Mouse (Mus musculus): ENCODE data around the gene Sorl1. TPM values are rescaled to one million over a fixed set of nuclear protein-coding genes. Genes with fewer than 3 reads are reported as not detected.
A peak's percentile ranks its signal among the peaks of the same experiment; 100 is the strongest.

The Sorl1 gene
- total and polyA plus RNA-seq, 2 experiments from 2014 or later: 1.1 to 12.9 TPM

DNA sequence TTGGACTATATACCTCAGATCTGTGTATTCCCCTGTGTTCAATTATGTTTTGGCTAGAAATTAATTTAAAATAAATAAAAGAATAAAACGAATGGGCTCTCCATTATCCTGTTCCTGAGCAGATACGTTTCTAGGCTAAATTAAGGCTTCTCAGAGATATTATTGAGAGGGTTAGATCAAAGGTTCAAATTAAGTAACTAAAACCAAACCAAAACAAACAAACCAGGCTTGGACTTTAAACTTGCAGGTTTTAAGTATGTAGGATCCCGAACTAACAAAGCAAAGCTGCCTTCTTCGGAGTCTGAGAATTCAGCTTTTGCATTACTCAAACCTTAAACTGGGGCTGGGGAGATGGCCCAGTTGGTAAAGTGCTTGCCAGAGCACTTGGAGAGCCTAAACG is 13.5 kb upstream of the Sorl1 start:
- Histone ChIP-seq H3K4me2 (ENCODE audit: low read depth, low read length) (no peak overlapping the region), H3K36me3 (replicated peaks; ENCODE audit: control insufficient read depth, insufficient read depth, low read length) (no peaks in the 10 kb centered on the region), H3K27me3 (ENCODE audit: control insufficient read depth, insufficient read depth, low read length) (no peaks in the 10 kb centered on the region), H3K4me3 (ENCODE audit: low read depth, low read length) (no peak overlapping the region), H3K9me3 (replicated peaks; ENCODE audit: control insufficient read depth, low read length) (no peaks in the 10 kb centered on the region), H3K27ac (ENCODE audit: low read depth) (no peak overlapping the region), H3K9ac (replicated peaks; ENCODE audit: low read depth, low read length) (no peak overlapping the region), H3K4me1 (ENCODE audit: control insufficient read depth, insufficient read depth) (no peaks in the 10 kb centered on the region)
- no peak for ATAC-seq (ENCODE audit: insufficient read depth, low read depth)
- DNase-seq (ENCODE audit: low spot score): no peak
- no peak for TF ChIP-seq EP300 (IDR thresholded peaks at IDR 0.05; ENCODE audit: low read depth)
- no peak for TF ChIP-seq CTCF (IDR thresholded peaks at IDR 0.05; ENCODE audit: low read depth)
- WGBS: 71% methylated on average over 5 of the region's 5 CpGs

DNA sequence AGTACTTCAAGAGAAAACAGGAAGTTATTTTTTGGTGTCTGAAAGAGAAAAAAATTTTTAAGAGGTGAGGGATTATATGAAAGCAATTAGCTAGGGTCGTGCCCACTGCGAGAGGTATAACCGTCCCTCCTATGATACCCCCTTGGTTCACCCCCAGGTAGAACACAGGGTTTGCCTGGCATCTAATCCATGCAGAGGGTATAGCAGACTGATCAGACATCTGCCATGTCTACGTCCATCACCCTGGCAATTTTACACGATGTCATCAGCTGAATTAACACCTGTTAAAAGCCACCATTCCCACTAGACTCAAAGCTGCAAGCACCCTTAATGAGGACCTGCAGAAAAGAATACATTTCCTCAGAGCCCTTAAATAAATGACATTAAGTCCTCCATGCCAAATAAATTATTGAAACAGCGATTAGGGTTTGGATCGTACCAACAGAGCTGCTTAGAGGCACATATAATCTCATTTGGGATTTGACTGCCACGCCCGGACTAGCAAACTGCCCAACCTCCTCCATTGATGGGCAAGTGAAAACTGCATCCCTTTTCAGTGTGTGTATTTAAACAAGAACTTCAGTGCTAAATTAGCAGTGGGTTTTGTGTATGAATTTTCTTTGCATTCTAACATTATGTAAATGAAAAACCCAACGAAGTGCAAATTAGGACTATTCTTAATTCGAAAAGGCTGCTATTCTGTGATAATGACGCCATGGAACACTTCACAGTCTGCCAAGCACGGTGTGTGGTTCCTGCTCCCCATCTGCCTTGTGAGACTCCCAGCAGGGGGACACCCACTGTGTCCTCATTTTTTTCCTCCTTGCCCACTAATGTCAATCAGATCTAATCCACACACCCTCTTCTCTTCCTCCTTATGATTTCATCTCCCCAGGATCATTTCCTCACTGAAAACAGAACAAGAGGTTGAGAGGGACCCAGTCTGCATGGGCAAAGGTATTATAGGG is 7.0 kb upstream of the Sorl1 start:
- Histone ChIP-seq H3K27ac (ENCODE audit: low read depth) (no peak overlapping the region), H3K27me3 (ENCODE audit: control insufficient read depth, insufficient read depth, low read length) (no peaks in the 10 kb centered on the region), H3K9ac (replicated peaks; ENCODE audit: low read depth, low read length) (no peak overlapping the region), H3K9me3 (replicated peaks; ENCODE audit: control insufficient read depth, low read length) (no peaks in the 10 kb centered on the region), H3K36me3 (replicated peaks; ENCODE audit: control insufficient read depth, insufficient read depth, low read length) (no peaks in the 10 kb centered on the region), H3K4me2 (ENCODE audit: low read depth, low read length) (no peak overlapping the region), H3K4me3 (ENCODE audit: low read depth, low read length) (no peak overlapping the region), H3K4me1 (ENCODE audit: control insufficient read depth, insufficient read depth) (no peaks in the 10 kb centered on the region)
- ATAC-seq (ENCODE audit: insufficient read depth, low read depth): no peak
- no peak for DNase-seq (ENCODE audit: low spot score)
- TF ChIP-seq EP300 (IDR thresholded peaks at IDR 0.05; ENCODE audit: low read depth) (no peak), CTCF (IDR thresholded peaks at IDR 0.05; ENCODE audit: low read depth) (no peak)
- 73% methylated on average over 13 of the region's 13 CpGs for WGBS

DNA sequence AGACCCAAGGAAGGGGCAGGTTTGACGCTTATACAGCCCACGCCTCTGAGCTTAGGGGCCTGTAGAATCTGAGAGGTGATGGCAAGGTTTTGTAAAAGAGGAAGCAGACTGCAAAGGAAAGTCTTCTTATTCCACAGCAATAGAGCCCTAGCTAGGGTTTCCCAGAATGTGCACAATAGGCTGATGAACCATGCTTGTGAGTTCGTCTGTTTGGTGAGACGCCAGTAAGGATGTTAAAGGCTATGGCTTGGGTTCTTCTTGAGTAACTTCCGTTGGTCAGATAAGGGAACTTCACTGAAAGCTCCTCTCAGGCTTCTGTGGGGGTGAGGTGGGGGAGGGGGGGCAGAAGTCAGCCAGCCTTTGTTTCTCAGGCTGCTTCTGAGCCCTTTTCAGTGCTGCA is 3.9 kb upstream of the Sorl1 start:
- 70% methylated on average over 5 of the region's 5 CpGs for WGBS
- no peak overlapping the region for H3K9ac ChIP-seq (replicated peaks; ENCODE audit: low read depth, low read length)
- DNase-seq (ENCODE audit: low spot score) (no peak), ATAC-seq (ENCODE audit: insufficient read depth, low read depth) (no peak)
- H3K4me3 ChIP-seq (ENCODE audit: low read depth, low read length): no peak overlapping the region
- H3K27ac ChIP-seq (ENCODE audit: low read depth): no peak overlapping the region
- H3K4me1 ChIP-seq (ENCODE audit: control insufficient read depth, insufficient read depth): no peaks in the 10 kb centered on the region; the same call in 1 of the 2 replicates
- TF ChIP-seq EP300 (IDR thresholded peaks at IDR 0.05; ENCODE audit: low read depth) (no peak), CTCF (IDR thresholded peaks at IDR 0.05; ENCODE audit: low read depth) (no peak)
- peaks cover 14% of the 10 kb centered on the region; the same call in 1 of the 2 replicates for H3K27me3 ChIP-seq (ENCODE audit: control insufficient read depth, insufficient read depth, low read length)
- no peak overlapping the region for H3K4me2 ChIP-seq (ENCODE audit: low read depth, low read length)
- no peaks in the 10 kb centered on the region for H3K9me3 ChIP-seq (replicated peaks; ENCODE audit: control insufficient read depth, low read length)
- H3K36me3 ChIP-seq (replicated peaks; ENCODE audit: control insufficient read depth, insufficient read depth, low read length): no peaks in the 10 kb centered on the region

DNA sequence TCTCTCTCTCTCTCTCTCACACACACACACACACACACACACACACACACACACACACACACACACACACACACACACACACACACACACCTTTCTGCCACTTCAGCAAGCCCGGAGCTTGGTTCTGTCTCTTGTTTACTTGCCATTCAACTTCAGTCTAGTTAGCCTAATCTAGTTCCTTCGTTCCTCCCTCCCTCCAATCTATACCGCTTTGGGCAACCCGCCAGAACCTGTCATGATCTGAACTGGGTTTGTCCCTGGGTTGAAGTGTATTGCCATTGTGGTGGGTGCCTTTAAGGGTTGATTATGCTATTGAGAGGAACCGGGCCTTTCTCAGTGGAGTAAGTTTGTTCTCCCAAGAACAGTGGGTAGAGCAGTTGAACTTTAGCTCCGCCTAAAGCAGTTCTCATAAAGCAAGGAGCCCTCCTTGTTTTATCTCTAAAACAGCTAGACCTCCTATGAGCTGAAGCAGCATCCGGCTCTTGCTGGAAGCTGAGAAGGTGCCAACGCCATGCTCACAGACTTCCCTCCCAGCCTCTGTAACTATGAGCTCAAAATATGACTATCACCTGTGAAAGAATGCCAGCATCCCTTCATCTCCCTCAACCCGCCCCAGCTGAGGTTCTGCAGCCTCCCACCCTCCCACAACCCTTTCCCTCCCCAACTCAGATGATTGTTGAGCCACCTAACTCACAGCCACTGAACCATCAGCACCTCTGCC is 1.3 kb upstream of the Sorl1 start:
- H3K27ac ChIP-seq (ENCODE audit: low read depth): no peak overlapping the region
- TF ChIP-seq EP300 (IDR thresholded peaks at IDR 0.05; ENCODE audit: low read depth): no peak
- no peak for TF ChIP-seq CTCF (IDR thresholded peaks at IDR 0.05; ENCODE audit: low read depth)
- DNase-seq (ENCODE audit: low spot score): no peak
- H3K4me1 ChIP-seq (ENCODE audit: control insufficient read depth, insufficient read depth): no peaks in the 10 kb centered on the region; the same call in 1 of the 2 replicates
- peaks cover 25% of the 10 kb centered on the region; the same call in 1 of the 2 replicates for H3K27me3 ChIP-seq (ENCODE audit: control insufficient read depth, insufficient read depth, low read length)
- H3K9ac ChIP-seq (replicated peaks; ENCODE audit: low read depth, low read length): no peak overlapping the region
- no peak for ATAC-seq (ENCODE audit: insufficient read depth, low read depth)
- H3K9me3 ChIP-seq (replicated peaks; ENCODE audit: control insufficient read depth, low read length): no peaks in the 10 kb centered on the region
- H3K4me3 ChIP-seq (ENCODE audit: low read depth, low read length): no peak overlapping the region
- 70% methylated on average over 9 of the region's 9 CpGs for WGBS
- no peak overlapping the region for H3K4me2 ChIP-seq (ENCODE audit: low read depth, low read length)
- no peaks in the 10 kb centered on the region for H3K36me3 ChIP-seq (replicated peaks; ENCODE audit: control insufficient read depth, insufficient read depth, low read length)

DNA sequence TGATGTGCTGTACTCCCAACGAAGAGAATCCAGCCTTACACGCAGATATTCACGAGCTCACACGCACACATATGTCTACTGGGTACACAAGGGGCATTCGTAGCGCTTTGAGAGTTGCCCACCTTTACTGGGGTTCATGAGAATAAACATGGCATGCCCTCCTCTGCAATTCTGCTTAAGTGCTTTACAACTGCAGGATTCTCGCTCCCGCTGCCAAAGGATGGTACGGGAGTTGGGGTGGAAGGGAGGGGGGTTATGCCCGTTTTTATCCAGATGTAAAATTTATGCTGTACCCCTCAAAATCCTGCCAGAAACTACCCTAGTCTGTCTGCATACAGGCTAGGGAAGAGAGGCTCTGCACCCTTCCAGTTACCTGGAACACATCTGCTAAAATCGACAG is 893 bp downstream of the Sorl1 start:
- H3K4me3 ChIP-seq (ENCODE audit: low read depth, low read length): peak overlapping the region; percentile 90
- DNase-seq (ENCODE audit: low spot score): no peak
- H3K36me3 ChIP-seq (replicated peaks; ENCODE audit: control insufficient read depth, insufficient read depth, low read length): no peaks in the 10 kb centered on the region
- peak overlapping the region; percentile 70; the same call in 1 of the 2 replicates for H3K9ac ChIP-seq (replicated peaks; ENCODE audit: low read depth, low read length)
- H3K4me2 ChIP-seq (ENCODE audit: low read depth, low read length): peak overlapping the region; percentile 99
- H3K9me3 ChIP-seq (replicated peaks; ENCODE audit: control insufficient read depth, low read length): no peaks in the 10 kb centered on the region
- TF ChIP-seq CTCF (IDR thresholded peaks at IDR 0.05; ENCODE audit: low read depth): no peak
- no peak for TF ChIP-seq EP300 (IDR thresholded peaks at IDR 0.05; ENCODE audit: low read depth)
- WGBS: 31% methylated on average over 11 of the region's 11 CpGs
- no peaks in the 10 kb centered on the region; the same call in 1 of the 2 replicates for H3K4me1 ChIP-seq (ENCODE audit: control insufficient read depth, insufficient read depth)
- H3K27ac ChIP-seq (ENCODE audit: low read depth): no peak overlapping the region
- peaks cover 25% of the 10 kb centered on the region; the same call in 1 of the 2 replicates for H3K27me3 ChIP-seq (ENCODE audit: control insufficient read depth, insufficient read depth, low read length)
- no peak for ATAC-seq (ENCODE audit: insufficient read depth, low read depth)

Data from heart, postnatal 0 days (tissue).